Mouse (Mus musculus): ENCODE results near the gene Olfr287. TPM values are rescaled to one million over a fixed set of nuclear protein-coding genes. Genes with fewer than 3 reads are reported as not detected.

The Olfr287 gene
- 0.27 and 0.40 TPM in 2 replicates for polyA plus RNA-seq (2012; rRNA removed)

GRCm38 (mm10) chr15:98220877-98221276 is at the start of gene Olfr287, which contains the start of gene Gm44579:
TSS of gene Olfr287 (minus strand) at chr15:98221056.
TSS of gene Gm44579 (minus strand) at chr15:98220977.
- 59% methylated on average over 4 of the region's 4 CpGs for WGBS
- no peak for DNase-seq (ENCODE audit: low read depth, low spot score)

GRCm38 (mm10) chr15:98257776-98258175 is 36.9 kb upstream of the Olfr287 start:
- DNase-seq (ENCODE audit: low read depth, low spot score): no peak
- 80% methylated on average over 7 of the region's 7 CpGs for WGBS

GRCm38 (mm10) chr15:98257193-98257592 is 36.3 kb upstream of the Olfr287 start, which contains the start of gene H1fnt:
TSS of gene H1fnt (minus strand) at chr15:98257293.
- 88% methylated on average over 8 of the region's 8 CpGs for WGBS
- no peak for DNase-seq (ENCODE audit: low read depth, low spot score)

- DNase-seq (ENCODE audit: low read depth, low spot score): no peak
- WGBS: 91% methylated on average over 13 of the region's 13 CpGs
Observed at GRCm38 (mm10) chr15:98256271-98256670, 35.4 kb upstream of the Olfr287 start.

GRCm38 (mm10) chr15:98235442-98235841 is 14.6 kb upstream of the Olfr287 start:
- DNase-seq (ENCODE audit: low read depth, low spot score): no peak
- 81% methylated on average over 4 of the region's 4 CpGs for WGBS

GRCm38 (mm10) chr15:98234350-98234749 is 13.5 kb upstream of the Olfr287 start, which contains the start of gene Olfr286:
TSS of gene Olfr286 (minus strand) at chr15:98234450.
- no peak for DNase-seq (ENCODE audit: low read depth, low spot score)
- WGBS: 81% methylated on average over 4 of the region's 4 CpGs

- 80% methylated on average over 7 of the region's 7 CpGs for WGBS
Observed at GRCm38 (mm10) chr15:98226096-98226495, 5.2 kb upstream of the Olfr287 start.

GRCm38 (mm10) chr15:98225610-98226009 is 4.8 kb upstream of the Olfr287 start:
- WGBS: 54% methylated on average over 16 of the region's 16 CpGs
- DNase-seq (ENCODE audit: low read depth, low spot score): no peak

More at GRCm38 (mm10) chr15:98226096-98226495, 5.2 kb upstream of the Olfr287 start:
- no peak for DNase-seq (ENCODE audit: low read depth, low spot score)

GRCm38 (mm10) chr15:98222377-98222776 is 1.5 kb upstream of the Olfr287 start:
- no peak for DNase-seq (ENCODE audit: low read depth, low spot score)

- 57% methylated on average over 5 of the region's 5 CpGs for WGBS
Observed at GRCm38 (mm10) chr15:98214130-98214529, 6.7 kb downstream of the Olfr287 start.

GRCm38 (mm10) chr15:98213336-98213870 is 7.5 kb downstream of the Olfr287 start:
- DNase-seq (ENCODE audit: low read depth, low spot score): no peak
- WGBS: 57% methylated on average over 5 of the region's 5 CpGs

More at GRCm38 (mm10) chr15:98214130-98214529, 6.7 kb downstream of the Olfr287 start:
- no peak for DNase-seq (ENCODE audit: low read depth, low spot score)

GRCm38 (mm10) chr15:98209676-98210075 is 11.2 kb downstream of the Olfr287 start:
- WGBS: 58% methylated on average over 7 of the region's 7 CpGs
- DNase-seq (ENCODE audit: low read depth, low spot score): no peak

- WGBS: 58% methylated on average over 3 of the region's 3 CpGs
Observed at GRCm38 (mm10) chr15:98195442-98195841, 25.4 kb downstream of the Olfr287 start, which contains the start of gene Olfr288. TSS of gene Olfr288 (minus strand) at chr15:98195542.

GRCm38 (mm10) chr15:98184456-98184855 is 36.4 kb downstream of the Olfr287 start:
- WGBS: 35% methylated on average over 4 of the region's 4 CpGs
- no peak for DNase-seq (ENCODE audit: low read depth, low spot score)

More at GRCm38 (mm10) chr15:98195442-98195841, 25.4 kb downstream of the Olfr287 start, which contains the start of gene Olfr288:
- no peak for DNase-seq (ENCODE audit: low read depth, low spot score)

GRCm38 (mm10) chr15:98181856-98182570 is 38.8 kb downstream of the Olfr287 start:
- DNase-seq (ENCODE audit: low read depth, low spot score): no peak
- WGBS: 67% methylated on average over 12 of the region's 12 CpGs

- DNase-seq (ENCODE audit: low read depth, low spot score): peak; percentile 57
- 1% methylated on average over 30 of the region's 30 CpGs for WGBS
Observed at GRCm38 (mm10) chr15:98181132-98181711, 39.6 kb downstream of the Olfr287 start.

GRCm38 (mm10) chr15:98180567-98181131 is 40.2 kb downstream of the Olfr287 start:
- WGBS: 13% methylated on average over 26 of the region's 26 CpGs
- no peak for DNase-seq (ENCODE audit: low read depth, low spot score)

- WGBS: 30% methylated on average over 3 of the region's 3 CpGs
- DNase-seq (ENCODE audit: low read depth, low spot score): no peak
Observed at GRCm38 (mm10) chr15:98177320-98177719, 43.5 kb downstream of the Olfr287 start.

GRCm38 (mm10) chr15:98173821-98174220 is 47.0 kb downstream of the Olfr287 start:
- WGBS: 34% methylated on average over 8 of the region's 8 CpGs
- no peak for DNase-seq (ENCODE audit: low read depth, low spot score)

- no peak for DNase-seq (ENCODE audit: low read depth, low spot score)
- WGBS: 31% methylated on average over 5 of the region's 5 CpGs
Observed at GRCm38 (mm10) chr15:98172113-98172512, 48.7 kb downstream of the Olfr287 start.

Measured in large intestine, adult 2 months (tissue).